Mouse (Mus musculus) inflammation-experienced regulatory T-cells, adult 6 months (primary cell): ENCODE results near the gene Pik3r6. TPM values are rescaled to one million over a fixed set of nuclear protein-coding genes. Genes with fewer than 3 reads are reported as not detected.

Source experiments
- ATAC-seq: one replicate; pipeline ENCODE4 v1.8.0; 2017
- polyA plus RNA-seq, 3 experiments: library from polyadenylated mRNA; unstranded; fragments of 100-300 nt; shearing (Covaris generic); gene quantifications; one replicate each; pipeline ENCODE4 v1.2.1; 2017

The Pik3r6 gene
- polyA plus RNA-seq, 3 experiments from 2014 or later, result not detected

GRCm38 (mm10) chr11:68488256-68488824 lies 14.5 kb upstream of the Pik3r6 start:
- ATAC-seq, result no peak

DNA sequence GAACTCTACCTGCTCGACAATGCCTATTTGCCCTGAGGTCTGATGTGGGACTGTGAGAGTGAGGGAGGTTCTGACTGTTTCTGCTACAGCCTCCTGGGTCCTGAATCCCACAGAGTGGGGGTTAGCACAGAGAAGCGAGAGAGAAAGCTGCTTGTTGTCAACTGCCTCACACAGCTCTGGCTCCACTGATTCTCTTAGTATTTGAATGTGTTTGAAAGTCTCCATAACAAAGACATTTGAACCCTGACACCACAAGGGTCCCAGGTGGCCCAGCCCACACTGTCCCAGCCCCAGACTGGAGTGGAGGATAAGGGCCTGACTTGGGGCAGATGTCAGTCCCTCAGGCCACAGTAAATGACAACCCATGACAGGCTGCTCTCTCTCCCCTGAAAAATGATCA lies 13.6 kb upstream of the Pik3r6 start:
- no peak for ATAC-seq

DNA sequence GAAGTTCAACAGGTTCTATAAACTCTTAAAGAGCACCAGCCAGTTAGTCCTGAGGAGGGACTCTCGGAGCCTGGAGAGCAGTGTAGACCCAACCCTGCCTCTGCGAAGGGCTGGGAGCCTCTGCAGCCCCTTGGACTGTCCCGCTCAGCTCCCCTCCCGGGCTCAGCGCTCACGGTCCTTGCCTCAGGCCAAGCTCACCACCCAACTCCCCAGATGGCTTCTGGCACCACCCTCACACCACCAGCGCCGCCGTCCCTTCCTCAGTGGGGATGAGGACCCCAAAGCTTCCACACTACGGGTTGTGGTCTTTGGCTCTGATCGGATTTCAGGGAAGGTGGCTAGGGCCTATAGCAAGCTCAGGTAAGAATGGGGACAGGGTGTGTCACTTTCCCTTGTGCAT lies 10.2 kb upstream of the Pik3r6 start:
- no peak for ATAC-seq

DNA sequence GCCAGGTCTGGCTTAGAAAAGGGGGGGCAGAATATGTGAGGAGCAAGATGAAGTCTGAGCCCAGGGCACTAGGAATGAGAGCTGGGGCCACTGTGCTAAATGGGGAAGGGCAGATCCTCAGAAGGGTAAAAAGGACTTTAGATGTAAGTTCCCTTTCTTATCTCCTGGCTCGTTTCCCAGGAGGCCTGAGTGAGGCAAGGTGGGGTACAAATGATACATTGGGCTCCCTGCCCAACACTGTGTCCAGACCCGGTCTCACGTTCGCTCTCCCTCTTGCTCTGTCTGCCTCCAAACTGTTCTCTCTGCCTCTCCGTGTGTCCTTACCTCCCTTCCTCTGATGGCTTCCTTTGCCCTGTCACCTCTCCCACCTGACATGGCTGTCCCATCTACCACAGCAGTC lies 9.1 kb upstream of the Pik3r6 start:
- ATAC-seq, result no peak

GRCm38 (mm10) chr11:68497081-68497480 lies 5.7 kb upstream of the Pik3r6 start:
- no peak for ATAC-seq

DNA sequence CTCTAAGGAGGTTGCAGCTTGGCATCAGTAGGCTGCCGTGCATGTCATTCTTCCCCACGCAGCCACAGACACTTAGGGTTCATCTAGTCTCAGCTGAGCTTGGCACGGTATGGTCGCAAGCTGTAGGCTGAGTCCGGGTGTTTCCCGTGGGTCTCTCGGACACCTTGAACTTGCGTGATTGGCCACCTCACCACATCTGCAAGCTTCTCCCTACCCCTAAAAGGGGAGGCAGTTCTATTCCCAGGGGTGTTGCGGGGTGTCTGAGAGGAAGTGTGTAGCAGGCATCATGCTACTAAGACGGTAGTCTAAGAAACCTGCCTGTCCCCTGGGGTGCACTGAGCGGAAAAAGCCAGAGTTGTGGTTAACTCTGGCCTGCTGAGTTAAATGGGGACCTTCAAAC lies 4.3 kb upstream of the Pik3r6 start:
- peak; percentile 40 for ATAC-seq

DNA sequence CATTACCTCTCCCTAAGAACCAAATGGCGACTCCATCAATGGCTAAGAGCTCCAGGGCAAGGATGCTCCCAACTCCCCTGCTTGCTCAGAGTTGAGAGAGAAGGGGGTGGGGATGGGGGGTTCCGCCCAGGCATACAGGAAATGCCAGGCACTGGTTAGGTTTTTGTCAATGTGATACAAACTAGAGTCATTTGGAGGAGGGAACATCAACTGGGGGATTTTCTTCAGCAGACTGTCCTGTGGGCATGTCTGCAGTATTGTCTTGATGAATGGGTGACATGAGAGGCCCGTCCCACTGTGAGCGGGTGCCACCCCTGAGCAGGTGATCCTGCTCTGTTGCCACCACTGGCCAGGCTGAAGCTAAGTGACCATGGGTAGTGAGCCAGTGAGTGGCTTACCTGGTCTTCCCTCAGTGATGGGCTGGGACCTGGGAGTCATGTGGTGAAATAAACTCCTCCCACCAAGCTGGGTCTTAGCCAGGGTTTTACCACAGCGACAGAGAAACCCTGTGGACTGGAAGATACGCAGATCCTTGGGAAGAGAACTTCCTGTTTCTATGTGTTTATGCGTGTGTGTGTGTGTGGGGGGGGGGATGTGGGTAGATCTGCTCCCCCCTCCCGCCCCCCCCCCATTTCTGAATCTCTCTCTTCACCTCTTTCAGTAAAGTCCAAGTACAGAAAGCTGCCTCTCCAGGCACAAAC lies 3.7 kb upstream of the Pik3r6 start:
- ATAC-seq, result peak; percentile 63

- no peak for ATAC-seq
Observed at GRCm38 (mm10) chr11:68500949-68501350, 1.9 kb upstream of the Pik3r6 start.

DNA sequence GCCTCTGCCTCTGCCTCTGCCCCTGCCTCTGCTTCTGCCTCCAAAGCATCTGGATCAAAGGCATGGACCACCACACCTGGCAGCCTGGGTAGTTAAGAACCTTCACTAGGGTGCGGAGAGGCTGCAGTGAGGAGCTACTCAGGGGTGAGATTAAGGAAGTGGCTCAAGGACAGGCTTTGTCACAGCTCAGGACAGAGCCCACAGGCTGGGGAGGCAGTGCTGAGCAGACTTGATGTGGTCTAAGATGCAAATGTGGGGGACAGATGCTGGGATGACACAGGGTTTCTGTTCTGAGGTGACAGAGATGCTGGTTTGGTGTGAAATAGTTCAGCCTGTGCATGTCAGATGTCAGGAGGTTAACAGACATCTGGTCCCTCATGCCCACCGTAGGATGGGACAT lies 411 bp upstream of the Pik3r6 start:
- no peak for ATAC-seq

DNA sequence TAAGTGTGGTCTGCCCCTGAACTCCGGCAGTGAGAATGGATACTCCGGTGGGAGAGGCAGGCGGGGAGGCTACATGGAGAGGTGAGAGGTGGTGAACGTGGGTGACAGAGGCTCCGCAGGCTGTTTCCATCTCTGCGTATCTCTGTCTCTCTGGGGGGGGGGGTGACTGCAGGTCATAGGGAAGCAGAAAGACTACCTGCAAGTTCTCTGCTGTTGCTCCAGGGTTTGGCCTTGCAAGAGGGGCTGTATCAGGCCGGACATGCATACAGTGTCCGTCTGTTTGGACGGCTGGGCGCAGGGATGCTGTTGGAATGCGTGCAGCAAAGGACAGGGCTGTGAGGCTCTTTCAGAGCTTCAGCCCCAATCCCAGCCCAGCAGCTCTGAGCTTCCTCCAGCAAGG lies 2.1 kb downstream of the Pik3r6 start:
- no peak for ATAC-seq

GRCm38 (mm10) chr11:68507246-68507645 lies 4.4 kb downstream of the Pik3r6 start:
- no peak for ATAC-seq

DNA sequence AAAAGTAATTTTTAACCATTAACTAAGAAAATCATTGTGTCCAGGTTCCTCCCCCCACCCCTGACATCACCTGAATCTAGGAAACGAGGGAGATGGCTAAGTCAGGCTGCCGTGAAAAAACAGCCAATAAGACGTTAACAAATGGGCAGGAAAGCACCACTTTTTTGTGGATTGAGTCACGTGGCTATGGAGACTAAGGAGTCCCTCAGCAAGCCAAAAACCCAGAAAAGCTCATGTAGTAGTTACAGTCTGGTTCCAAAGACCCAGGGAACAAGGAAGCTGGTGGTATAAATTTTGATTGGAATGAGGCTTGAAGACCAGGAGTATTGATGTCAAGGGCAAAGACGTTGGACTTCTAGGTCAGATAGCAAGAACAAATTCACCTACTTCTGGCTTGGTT lies 5.8 kb downstream of the Pik3r6 start:
- ATAC-seq, result no peak

DNA sequence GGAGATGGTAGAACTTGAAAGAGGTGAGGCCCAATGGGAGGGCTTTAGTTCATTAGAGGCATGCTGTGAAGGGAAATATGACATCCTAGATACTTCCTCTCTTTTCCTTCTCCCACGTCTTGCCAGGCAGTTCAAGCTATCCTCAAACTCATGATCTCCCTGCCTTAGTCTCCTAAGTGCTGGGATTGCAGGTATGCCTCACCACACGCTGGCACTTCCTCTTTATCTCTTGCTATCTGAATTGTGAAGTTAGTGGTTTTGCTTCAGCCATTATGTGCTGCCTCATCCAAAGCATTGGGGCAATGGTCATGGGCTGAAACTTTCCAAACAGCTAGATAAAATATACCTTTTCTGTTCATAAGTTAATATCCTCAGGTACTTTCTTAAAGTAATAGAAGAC lies 6.4 kb downstream of the Pik3r6 start:
- no peak for ATAC-seq

DNA sequence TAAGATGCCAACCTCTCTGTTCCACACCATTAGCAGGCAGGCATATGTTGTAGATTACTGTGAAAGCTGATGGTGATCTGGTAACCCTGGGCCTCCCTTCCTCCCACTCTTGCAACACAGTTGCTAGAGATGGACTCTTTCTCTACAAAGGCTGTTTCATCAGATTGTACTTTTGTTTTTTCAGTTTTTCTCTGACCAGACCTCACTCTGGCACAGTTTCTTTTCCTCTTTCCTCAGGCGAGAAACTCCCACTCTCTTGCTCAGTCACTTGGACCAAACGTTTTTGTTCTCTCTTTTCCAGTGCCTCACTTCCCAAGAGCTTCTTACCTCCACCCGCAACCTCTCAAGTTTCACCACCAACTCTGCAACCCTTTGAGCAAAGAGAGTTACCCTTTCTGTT lies 11.2 kb downstream of the Pik3r6 start:
- ATAC-seq, result no peak

- no peak for ATAC-seq
Observed at GRCm38 (mm10) chr11:68519362-68519761, 16.5 kb downstream of the Pik3r6 start.

DNA sequence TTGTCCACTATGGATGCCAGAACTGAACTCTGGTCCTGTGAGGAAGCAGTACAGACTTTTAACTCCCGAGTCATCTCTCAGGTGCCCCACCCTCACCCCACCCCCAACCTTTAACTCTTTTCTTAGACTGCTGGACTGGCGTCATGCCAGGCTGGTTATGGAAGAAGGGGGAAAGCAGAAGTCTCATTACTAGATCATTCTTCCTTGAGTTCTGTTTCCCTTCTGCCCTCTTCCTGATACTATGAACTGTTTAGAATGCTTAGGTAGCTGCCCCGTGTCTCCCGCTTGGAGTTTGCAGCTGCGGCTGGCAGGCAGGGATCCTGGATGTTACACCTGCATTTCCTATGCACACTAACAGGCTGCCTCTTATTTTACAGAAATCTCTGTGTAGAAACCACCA lies 17.0 kb downstream of the Pik3r6 start:
- no peak for ATAC-seq

DNA sequence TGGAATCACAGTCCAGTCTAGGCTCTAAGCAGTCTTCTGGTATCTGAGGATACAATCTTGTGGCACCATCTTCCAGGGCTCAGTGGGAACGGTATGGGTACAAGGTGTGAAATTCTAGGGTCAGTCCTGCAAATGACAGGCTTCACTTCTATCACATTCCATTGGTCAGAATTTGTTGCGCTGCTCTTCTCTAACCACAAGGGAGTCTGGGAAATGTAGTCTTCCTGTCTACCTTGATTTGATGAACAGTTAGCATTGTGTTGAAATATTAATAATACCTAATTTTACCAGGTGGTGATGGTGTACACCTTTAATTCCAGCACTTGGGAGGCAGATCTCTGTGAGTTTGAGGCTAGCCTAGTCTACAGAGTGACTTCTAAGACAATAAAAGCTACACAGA lies 17.6 kb downstream of the Pik3r6 start:
- no peak for ATAC-seq

DNA sequence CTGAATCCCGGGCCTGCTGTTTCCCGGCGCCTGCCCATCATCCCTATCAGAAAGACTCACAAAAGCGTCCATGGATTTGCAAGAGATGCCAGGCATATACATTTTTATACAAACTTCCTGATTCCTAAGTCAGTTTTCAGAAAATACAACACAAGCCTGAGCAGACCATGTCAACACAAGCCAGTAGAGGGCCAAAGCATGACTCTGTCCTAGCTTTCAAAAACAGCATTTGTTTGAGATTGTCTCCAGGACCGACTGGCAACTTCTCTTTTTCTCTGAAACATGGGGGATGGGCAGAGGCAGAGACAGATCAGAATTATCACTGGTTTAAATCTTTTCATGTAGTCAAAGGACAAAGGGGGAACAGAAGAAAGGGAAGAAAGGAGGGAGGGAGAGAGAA lies 18.5 kb downstream of the Pik3r6 start:
- no peak for ATAC-seq

DNA sequence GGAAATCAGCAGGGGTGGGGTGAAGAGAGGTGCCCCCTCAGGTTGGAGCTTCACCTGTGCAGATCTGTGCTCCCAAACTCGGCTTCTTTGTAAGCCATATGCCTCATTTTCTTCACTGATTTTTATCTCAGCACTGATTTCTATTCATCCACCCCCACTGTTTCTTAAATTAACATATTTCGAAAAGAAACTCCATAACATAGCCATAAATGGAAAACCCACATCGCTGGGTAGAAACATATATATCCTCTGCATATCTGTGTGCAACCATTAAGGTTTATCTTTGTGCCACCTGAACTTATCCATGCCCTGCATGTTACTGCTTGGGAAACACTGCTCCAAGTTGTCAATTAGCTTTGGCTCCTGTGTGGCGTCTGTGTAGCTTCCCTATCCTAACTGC lies 23.6 kb downstream of the Pik3r6 start:
- ATAC-seq, result no peak

- ATAC-seq, result no peak
Observed at GRCm38 (mm10) chr11:68531066-68531806, 28.4 kb downstream of the Pik3r6 start.

DNA sequence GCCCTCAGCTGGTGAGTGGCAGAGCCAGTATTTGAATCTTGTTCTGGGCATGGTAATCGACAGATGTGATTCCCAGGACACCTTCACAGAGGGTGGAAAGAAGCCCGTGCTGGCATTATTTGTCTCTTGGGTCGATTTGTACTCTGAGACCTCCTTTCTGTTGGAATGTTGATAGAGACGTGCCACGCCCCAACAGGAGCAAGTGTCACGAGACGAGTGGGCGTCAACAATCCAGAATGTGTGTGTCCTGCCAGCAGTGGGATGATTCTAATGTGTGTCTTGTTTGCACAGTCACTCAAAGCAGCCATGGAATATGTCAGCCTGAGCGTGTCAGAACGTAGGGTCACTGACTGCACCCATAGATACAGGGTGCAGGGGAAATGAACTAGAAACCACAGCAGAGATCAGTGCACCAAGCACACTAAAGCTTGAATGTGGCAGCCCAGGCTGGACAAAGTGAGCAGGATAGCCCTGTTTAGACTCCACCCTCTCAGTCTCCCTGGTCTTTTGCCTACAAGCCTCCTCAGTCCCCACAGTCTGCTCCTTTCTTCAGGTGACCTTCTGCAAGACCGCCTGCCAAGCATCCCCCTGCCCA lies 29.2 kb downstream of the Pik3r6 start:
- ATAC-seq, result no peak

DNA sequence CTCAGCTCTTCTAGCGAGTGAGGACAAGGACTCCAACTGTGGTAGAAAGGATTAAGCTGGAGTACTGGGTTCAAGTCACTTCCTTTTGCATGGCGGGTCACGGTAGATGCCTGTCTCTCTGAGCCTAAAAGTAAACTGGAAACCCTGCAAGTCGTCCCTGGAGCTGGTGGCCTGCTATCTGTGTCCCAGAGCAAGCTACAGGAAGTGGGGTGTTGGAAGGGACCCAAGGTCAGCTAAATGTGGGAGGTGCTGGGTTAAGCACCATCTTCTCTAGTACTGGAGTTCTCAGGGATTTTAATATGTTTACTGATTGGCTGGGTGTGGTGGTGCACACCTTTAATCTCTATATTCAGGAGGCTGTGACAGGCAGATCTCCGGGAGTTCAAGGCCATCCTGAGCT lies 30.0 kb downstream of the Pik3r6 start:
- ATAC-seq, result no peak

- ATAC-seq, result no peak
Observed at GRCm38 (mm10) chr11:68533971-68534475, 31.2 kb downstream of the Pik3r6 start.

DNA sequence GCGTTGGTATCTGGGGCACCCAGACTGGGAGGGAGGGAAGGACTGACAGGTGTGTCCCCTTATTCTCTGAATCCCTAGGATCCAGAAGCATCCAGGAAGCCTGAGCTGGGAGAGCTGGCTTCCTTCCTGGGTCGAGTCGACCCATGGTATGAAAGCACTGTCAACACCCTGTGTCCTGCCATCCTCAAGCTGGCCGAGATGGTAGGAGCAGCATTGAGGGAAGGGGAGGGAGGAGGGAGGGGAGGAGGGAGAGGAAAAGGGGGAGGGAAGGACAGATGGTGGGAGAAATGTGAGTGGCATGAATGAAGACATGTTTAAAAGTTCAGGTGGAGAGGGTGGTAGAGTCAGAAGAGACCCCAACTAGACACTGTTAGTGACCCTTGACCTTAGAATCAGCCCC lies 33.2 kb downstream of the Pik3r6 start:
- no peak for ATAC-seq
